Mouse (Mus musculus) stomach, embryonic 15.5 days (tissue): ENCODE results near the gene Treml1. TPM values are rescaled to one million over a fixed set of nuclear protein-coding genes. Genes with fewer than 3 reads are reported as not detected.
"Not testable (repeated sequence)": the region's sequence is repeated elsewhere in the genome, so short reads cannot be mapped to it uniquely, and the experiment has no call there.

Experiments
- ATAC-seq: fragments of 200-750 bp; cut with Nextera tagmentation; 2 replicates; pipeline ENCODE4 v1.8.0; 2017; ENCODE audit warnings: low read depth, moderate number of reproducible peaks, moderate TSS enrichment; ENCODE audit not compliant: insufficient read depth, low FRiP score
- H3K27ac ChIP-seq: fragments of 300-500 bp; sonication (generic); 2 replicates; pipeline ENCODE4 v1.5.1; 2015; ENCODE audit warnings: mild to moderate bottlenecking, inconsistent platforms
- H3K27me3 ChIP-seq: fragments of 300-500 bp; sonication (generic); replicated peaks from 2 replicates; pipeline ENCODE4 v1.6.1; 2015; ENCODE audit warnings: inconsistent platforms
- H3K36me3 ChIP-seq: fragments of 300-500 bp; sonication (generic); 2 replicates; pipeline ENCODE4 v1.6.1; 2015; ENCODE audit warnings: inconsistent platforms
- H3K4me1 ChIP-seq: fragments of 300-500 bp; sonication (generic); 2 replicates; pipeline ENCODE4 v1.6.1; 2015; ENCODE audit warnings: inconsistent platforms
- H3K4me2 ChIP-seq: fragments of 300-500 bp; sonication (generic); 2 replicates; pipeline ENCODE4 v1.6.1; 2015; ENCODE audit warnings: mild to moderate bottlenecking, inconsistent platforms
- H3K4me3 ChIP-seq: fragments of 300-500 bp; sonication (generic); replicated peaks from 2 replicates; pipeline ENCODE4 v1.5.1; 2015; ENCODE audit warnings: inconsistent platforms
- H3K9ac ChIP-seq: fragments of 300-500 bp; sonication (generic); 2 replicates; pipeline ENCODE4 v1.6.1; 2015; ENCODE audit warnings: inconsistent platforms
- H3K9me3 ChIP-seq: fragments of 300-500 bp; sonication (generic); 2 replicates; pipeline ENCODE4 v1.6.1; 2016; ENCODE audit warnings: inconsistent platforms
- WGBS: fragments of 180-500 bp; shearing (Covaris S2); methylation state at CpG from one replicate; pipeline ENCODE4 v1.1.7; 2015; 5-methylcytosine and 5-hydroxymethylcytosine counted together
- polyA plus RNA-seq: library from polyadenylated mRNA; unstranded; fragments of >200 nt; fragmentation: Nextera tagmentation; extraction: Ambion mirVana; gene quantifications from 2 replicates; pipeline ENCODE4 v1.2.1, GENCODE M21; 2015

The Treml1 gene
- polyA plus RNA-seq, 1 experiment from 2014 or later = 0.42 TPM

GRCm38 (mm10) chr17:48340267-48340666 lies 19.4 kb upstream of the Treml1 start:
- ATAC-seq = no peak
- WGBS = 64% methylated on average over 1 of the region's 1 CpGs

GRCm38 (mm10) chr17:48341947-48342346 lies 17.8 kb upstream of the Treml1 start:
- H3K4me2 ChIP-seq = no peak overlapping the region
- H3K4me1 ChIP-seq = no peaks in the 10 kb centered on the region
- 64% methylated on average over 3 of the region's 3 CpGs for WGBS
- H3K9ac ChIP-seq = no peak overlapping the region
- no peaks in the 10 kb centered on the region for H3K27me3 ChIP-seq
- no peaks in the 10 kb centered on the region for H3K36me3 ChIP-seq
- H3K27ac ChIP-seq = no peak overlapping the region
- no peak overlapping the region for H3K4me3 ChIP-seq
- no peaks in the 10 kb centered on the region for H3K9me3 ChIP-seq
- no peak for ATAC-seq

More at GRCm38 (mm10) chr17:48340267-48340666, 19.4 kb upstream of the Treml1 start:
- H3K36me3 ChIP-seq = no peaks in the 10 kb centered on the region
- H3K9me3 ChIP-seq = no peaks in the 10 kb centered on the region
- no peak overlapping the region for H3K4me3 ChIP-seq
- no peak overlapping the region for H3K9ac ChIP-seq
- no peaks in the 10 kb centered on the region for H3K4me1 ChIP-seq
- H3K4me2 ChIP-seq = no peak overlapping the region
- H3K27me3 ChIP-seq = no peaks in the 10 kb centered on the region
- no peak overlapping the region for H3K27ac ChIP-seq

GRCm38 (mm10) chr17:48343065-48343464 lies 16.7 kb upstream of the Treml1 start:
- Histone ChIP-seq H3K9me3 (no peaks in the 10 kb centered on the region), H3K9ac (no peak overlapping the region), H3K27ac (no peak overlapping the region), H3K4me2 (no peak overlapping the region), H3K4me1 (no peaks in the 10 kb centered on the region), H3K36me3 (no peaks in the 10 kb centered on the region), H3K4me3 (no peak overlapping the region), H3K27me3 (no peaks in the 10 kb centered on the region)
- no peak for ATAC-seq
- WGBS = 89% methylated on average over 2 of the region's 2 CpGs

GRCm38 (mm10) chr17:48345824-48346223 lies 13.9 kb upstream of the Treml1 start:
- Histone ChIP-seq H3K4me1 (no peaks in the 10 kb centered on the region), H3K27ac (no peak overlapping the region), H3K27me3 (no peaks in the 10 kb centered on the region), H3K4me2 (no peak overlapping the region), H3K9me3 (no peaks in the 10 kb centered on the region), H3K36me3 (no peaks in the 10 kb centered on the region), H3K4me3 (no peak overlapping the region), H3K9ac (no peak overlapping the region)
- no peak for ATAC-seq
- 72% methylated on average over 4 of the region's 4 CpGs for WGBS

GRCm38 (mm10) chr17:48346231-48346630 lies 13.5 kb upstream of the Treml1 start, which contains the start of gene Trem2:
Gene Trem2, plus strand, starts transcription at chr17:48346401.
- Histone ChIP-seq H3K27me3 (no peaks in the 10 kb centered on the region), H3K27ac (no peak within 1 kb of the TSS), H3K4me3 (no peak within 1 kb of the TSS), H3K4me2 (no peak within 1 kb of the TSS), H3K4me1 (no peaks in the 10 kb centered on the region), H3K9ac (no peak within 1 kb of the TSS), H3K36me3 (no peaks in the 10 kb centered on the region), H3K9me3 (no peaks in the 10 kb centered on the region)
- 71% methylated on average over 5 of the region's 5 CpGs for WGBS
- ATAC-seq = no peak

GRCm38 (mm10) chr17:48346834-48347233 lies 12.9 kb upstream of the Treml1 start:
- Histone ChIP-seq H3K36me3 (no peaks in the 10 kb centered on the region), H3K4me1 (no peaks in the 10 kb centered on the region), H3K27ac (no peak overlapping the region), H3K9me3 (no peaks in the 10 kb centered on the region), H3K9ac (no peak overlapping the region), H3K4me2 (no peak overlapping the region), H3K4me3 (no peak overlapping the region), H3K27me3 (no peaks in the 10 kb centered on the region)
- WGBS = 58% methylated on average over 4 of the region's 4 CpGs
- no peak for ATAC-seq

- Histone ChIP-seq H3K36me3 (no peaks in the 10 kb centered on the region), H3K9ac (no peak overlapping the region), H3K27me3 (no peaks in the 10 kb centered on the region), H3K9me3 (no peaks in the 10 kb centered on the region), H3K4me3 (no peak overlapping the region), H3K4me2 (no peak overlapping the region), H3K27ac (no peak overlapping the region), H3K4me1 (no peaks in the 10 kb centered on the region)
- no peak for ATAC-seq
- 75% methylated on average over 2 of the region's 2 CpGs for WGBS
Measured at GRCm38 (mm10) chr17:48347287-48347686, 12.4 kb upstream of the Treml1 start.

- Histone ChIP-seq H3K27me3 (no peaks in the 10 kb centered on the region), H3K4me1 (no peaks in the 10 kb centered on the region), H3K4me2 (no peak overlapping the region), H3K9ac (no peak overlapping the region), H3K27ac (no peak overlapping the region), H3K9me3 (no peaks in the 10 kb centered on the region), H3K4me3 (no peak overlapping the region), H3K36me3 (no peaks in the 10 kb centered on the region)
- no peak for ATAC-seq
- 75% methylated on average over 5 of the region's 5 CpGs for WGBS
Measured at GRCm38 (mm10) chr17:48350681-48351193, 9.0 kb upstream of the Treml1 start.

- whole genome bisulfite sequencing = 84% methylated on average over 7 of the region's 7 CpGs
Measured at GRCm38 (mm10) chr17:48352976-48353375, 6.7 kb upstream of the Treml1 start.

GRCm38 (mm10) chr17:48355822-48356221 lies 3.9 kb upstream of the Treml1 start:
- Histone ChIP-seq H3K36me3 (no peaks in the 10 kb centered on the region), H3K9me3 (no peaks in the 10 kb centered on the region), H3K9ac (no peak overlapping the region), H3K4me3 (no peak overlapping the region), H3K4me1 (no peaks in the 10 kb centered on the region), H3K4me2 (no peak overlapping the region), H3K27ac (no peak overlapping the region), H3K27me3 (no peaks in the 10 kb centered on the region)
- no peak for ATAC-seq
- WGBS = 92% methylated on average over 3 of the region's 3 CpGs

More at GRCm38 (mm10) chr17:48352976-48353375, 6.7 kb upstream of the Treml1 start:
- H3K4me3 ChIP-seq, H3K36me3 ChIP-seq, H3K4me1 ChIP-seq, H3K27ac ChIP-seq, H3K4me2 ChIP-seq, H3K27me3 ChIP-seq, ATAC-seq, H3K9me3 ChIP-seq, H3K9ac ChIP-seq: not testable (repeated sequence)

GRCm38 (mm10) chr17:48357892-48358291 lies 1.8 kb upstream of the Treml1 start:
- H3K9me3 ChIP-seq = no peaks in the 10 kb centered on the region
- H3K27ac ChIP-seq = no peak overlapping the region
- ATAC-seq = no peak
- no peaks in the 10 kb centered on the region for H3K36me3 ChIP-seq
- no peak overlapping the region for H3K4me2 ChIP-seq
- H3K27me3 ChIP-seq = no peaks in the 10 kb centered on the region
- WGBS = 53% methylated on average over 2 of the region's 2 CpGs
- no peak overlapping the region for H3K4me3 ChIP-seq
- no peaks in the 10 kb centered on the region for H3K4me1 ChIP-seq
- H3K9ac ChIP-seq = no peak overlapping the region

- H3K9me3 ChIP-seq = no peaks in the 10 kb centered on the region
- no peak overlapping the region for H3K27ac ChIP-seq
- 64% methylated on average over 4 of the region's 4 CpGs for WGBS
- no peak overlapping the region for H3K9ac ChIP-seq
- H3K36me3 ChIP-seq = no peaks in the 10 kb centered on the region
- H3K4me3 ChIP-seq = no peak overlapping the region
- no peaks in the 10 kb centered on the region for H3K27me3 ChIP-seq
- no peaks in the 10 kb centered on the region for H3K4me1 ChIP-seq
- no peak for ATAC-seq
- no peak overlapping the region for H3K4me2 ChIP-seq
Measured at GRCm38 (mm10) chr17:48360462-48360861, 746 bp downstream of the Treml1 start.

- no peak for ATAC-seq
- Histone ChIP-seq H3K9me3 (no peaks in the 10 kb centered on the region), H3K4me3 (no peak overlapping the region), H3K36me3 (no peaks in the 10 kb centered on the region), H3K9ac (no peak overlapping the region), H3K27ac (no peak overlapping the region), H3K4me2 (no peak overlapping the region), H3K27me3 (no peaks in the 10 kb centered on the region), H3K4me1 (no peaks in the 10 kb centered on the region)
- WGBS = 46% methylated on average over 3 of the region's 3 CpGs
Measured at GRCm38 (mm10) chr17:48362346-48362745, 2.6 kb downstream of the Treml1 start.
